Mouse (Mus musculus) left cerebral cortex, postnatal 36 days (tissue): ENCODE measurements at regions not wholly inside any gene's neighbourhood (a gene's known extent, or its start where the extent isn't known, plus 50 kb on each side); places are given as distances from the start of the nearest gene placed in this dataset.

Experiments
- DNase-seq, 2 experiments: peaks; one replicate each; pipeline ENCODE4 v3.0.0; 2021 to 2022; ENCODE audit warnings: low spot score in 2 of 2, mixed read lengths in 1 of 2
- intact Hi-C: fragments of 180-260 bp; cut with DNase I; formaldehyde crosslinking; loops from one replicate; pipeline ENCODE4 v1.15.1; 2025

- intact Hi-C loops: no loop called here
- DNase-seq: peak; percentile 65 to 67
These were observed 337.0 kb downstream of the Ptpru start for GRCm38 (mm10) chr4:131500928-131501650.

GRCm38 (mm10) chr4:131508154-131508553, 329.9 kb downstream of the Ptpru start:
- intact Hi-C loops: no loop called here
- peak; percentile 39 to 46 for DNase-seq

- intact Hi-C loops: loop anchor here (10.0 kb wide), 1 partner anchor 313 kb away; no protein-coding TSS in a partner anchor
- DNase-seq: no peak
These were observed 326.5 kb downstream of the Ptpru start for GRCm38 (mm10) chr4:131511586-131511985.

DNA sequence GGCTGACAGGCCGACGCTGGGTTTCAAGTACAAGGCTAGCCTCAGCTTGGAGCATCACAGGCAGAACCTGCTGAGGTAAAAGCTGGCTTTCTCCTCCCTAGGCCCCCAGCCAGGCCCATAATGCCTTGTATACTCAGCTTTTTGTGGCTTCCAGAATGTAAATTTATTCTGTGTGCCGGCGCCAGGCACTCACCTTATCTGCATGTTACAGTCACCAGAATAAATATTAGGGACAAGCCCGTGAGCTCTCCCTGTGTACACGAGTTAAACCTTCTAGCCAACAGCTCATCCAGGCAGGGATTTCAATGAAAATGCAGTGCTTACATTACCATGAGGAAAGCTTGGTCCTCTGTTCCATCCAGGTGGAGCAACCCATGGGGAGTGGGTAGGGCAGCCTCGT, 325.3 kb downstream of the Ptpru start:
- intact Hi-C loops: loop anchor here (10.0 kb wide), 1 partner anchor 312 kb away; no protein-coding TSS in a partner anchor
- DNase-seq: no peak

- DNase-seq: peak in 1 of 2 experiments; percentile 20
- intact Hi-C loops: no loop called here
These were observed 317.3 kb downstream of the Ptpru start for GRCm38 (mm10) chr4:131520636-131521306.

- intact Hi-C loops: no loop called here
- DNase-seq: peak; percentile 26 to 34
These were observed 316.8 kb downstream of the Ptpru start for GRCm38 (mm10) chr4:131521307-131521651.

DNA sequence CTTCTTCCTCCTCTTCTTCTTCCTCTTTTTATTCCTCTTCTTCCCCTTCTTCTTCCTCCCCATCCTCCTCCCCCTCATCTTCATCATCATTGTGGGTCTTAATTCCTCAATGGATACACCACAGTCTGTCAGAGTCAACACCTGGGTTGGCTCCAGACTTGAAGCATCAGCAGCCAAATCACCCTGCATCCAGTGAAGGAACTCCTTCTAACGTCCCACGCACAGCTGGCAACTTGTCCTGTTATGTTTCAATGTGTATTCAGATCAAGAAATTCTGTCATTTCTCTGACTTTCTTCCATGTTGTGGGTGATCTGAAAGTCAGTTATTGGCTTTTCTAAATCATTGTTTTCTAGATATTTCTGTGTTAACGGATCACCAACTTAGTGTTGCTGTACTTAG, 312.9 kb downstream of the Ptpru start:
- peak in 1 of 2 experiments; percentile 32 for DNase-seq
- intact Hi-C loops: no loop called here

DNA sequence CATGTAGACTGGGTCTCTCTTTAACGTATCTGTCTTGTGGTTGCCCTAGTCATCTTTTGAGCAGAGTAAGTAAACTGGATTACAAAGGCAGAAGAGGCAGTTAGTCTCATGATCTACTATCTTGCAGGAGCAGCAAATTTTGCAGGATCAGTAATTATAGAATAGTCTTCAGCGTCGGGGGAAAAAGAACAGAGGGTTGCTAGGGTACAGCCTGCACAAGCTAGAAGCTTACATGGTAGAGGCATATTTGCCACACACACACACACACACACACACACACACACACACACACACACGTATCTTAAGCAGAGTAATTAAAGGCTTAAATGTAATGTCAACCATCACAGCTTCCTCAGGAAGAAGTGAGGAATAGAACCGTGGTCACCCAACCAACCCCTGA, 307.6 kb downstream of the Ptpru start:
- intact Hi-C loops: no loop called here
- no peak for DNase-seq

DNA sequence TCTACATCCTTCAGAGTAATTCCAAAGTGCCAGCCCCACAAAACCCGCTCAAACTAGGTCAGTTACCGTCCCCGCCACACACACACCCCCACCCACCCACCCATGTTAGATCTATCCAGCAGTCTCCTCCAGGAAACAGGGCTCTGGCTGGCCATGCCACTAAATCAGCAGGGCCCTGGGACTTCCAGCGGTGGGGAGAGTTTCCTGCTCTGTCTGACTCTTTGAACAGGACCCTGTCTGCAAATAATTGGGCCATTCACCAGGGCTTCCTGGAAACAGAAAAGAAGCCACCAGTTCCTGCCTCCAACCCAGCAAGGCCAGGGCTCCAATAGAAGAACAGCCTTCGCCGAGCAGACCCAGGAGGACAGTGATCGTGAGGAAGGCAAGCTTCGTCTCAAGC, 307.1 kb downstream of the Ptpru start:
- intact Hi-C loops: no loop called here
- no peak for DNase-seq

DNA sequence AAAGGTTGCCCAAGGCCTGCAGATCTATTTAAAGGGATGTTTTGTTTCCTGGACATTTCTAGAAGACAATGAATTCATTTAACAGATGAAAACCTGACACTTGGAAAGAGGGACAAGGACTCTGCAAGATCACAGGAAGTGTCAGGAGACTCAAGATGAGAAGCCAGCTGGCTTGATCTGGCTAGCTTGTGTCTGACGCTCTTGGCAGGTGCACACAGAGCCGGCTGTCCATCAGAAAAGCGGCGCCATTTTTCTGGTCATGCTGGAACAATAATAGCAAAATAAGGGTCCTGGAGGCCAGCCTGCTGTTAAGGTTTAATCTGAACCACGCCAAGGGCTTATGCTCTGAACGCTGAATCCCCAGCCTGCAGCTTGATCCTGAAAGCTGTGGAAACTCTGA, 303.3 kb downstream of the Ptpru start:
- intact Hi-C loops: no loop called here
- no peak for DNase-seq

DNA sequence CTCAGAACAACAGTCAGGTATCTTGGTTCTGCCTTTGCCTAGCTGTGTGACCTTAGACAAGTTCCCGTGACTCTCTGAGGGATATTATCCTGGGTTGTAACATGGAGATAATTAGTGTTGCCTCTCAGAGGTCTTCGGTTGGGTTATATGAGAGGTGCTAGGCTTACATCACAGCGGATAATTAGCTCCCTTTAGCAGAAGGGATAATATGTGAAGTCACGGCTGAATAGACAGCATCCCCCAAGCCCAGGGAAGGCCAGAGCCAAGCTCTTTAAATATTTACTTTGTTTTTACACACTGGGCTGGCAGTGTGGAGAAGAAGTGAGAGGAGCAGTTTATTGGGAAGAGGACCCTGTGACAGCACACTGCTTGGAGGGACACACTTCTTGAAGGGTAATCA, 299.9 kb downstream of the Ptpru start:
- no peak for DNase-seq
- intact Hi-C loops: no loop called here

- intact Hi-C loops: no loop called here
- DNase-seq: no peak
These were observed 291.5 kb downstream of the Ptpru start for GRCm38 (mm10) chr4:131546422-131547200.

- peak in 1 of 2 experiments; percentile 11 for DNase-seq
- intact Hi-C loops: no loop called here
These were observed 288.5 kb downstream of the Ptpru start for GRCm38 (mm10) chr4:131549581-131549980.

DNA sequence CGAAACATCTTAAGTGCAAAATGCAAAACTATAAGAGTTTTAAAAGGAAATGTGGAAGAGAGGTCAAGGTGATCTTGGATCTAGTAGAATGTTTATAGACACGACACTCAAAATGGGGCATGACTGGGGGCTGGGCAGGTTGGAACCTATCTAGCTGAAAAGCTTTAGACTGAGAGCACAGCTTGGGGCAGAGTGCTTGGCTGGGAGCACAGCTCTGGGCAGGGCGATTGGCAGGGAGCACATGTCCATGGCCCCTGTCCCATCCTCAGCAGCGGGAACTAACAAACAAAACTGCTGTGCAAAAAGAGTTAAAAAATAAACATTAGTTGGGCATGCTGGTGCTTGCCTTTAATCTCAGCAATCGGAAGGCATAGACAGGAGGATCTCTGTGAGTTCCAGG, 279.6 kb downstream of the Ptpru start:
- DNase-seq: no peak
- intact Hi-C loops: no loop called here

- no peak for DNase-seq
- intact Hi-C loops: no loop called here
These were observed 274.2 kb downstream of the Ptpru start for GRCm38 (mm10) chr4:131563851-131564250.

- intact Hi-C loops: no loop called here
- DNase-seq: no peak
These were observed 272.9 kb downstream of the Ptpru start for GRCm38 (mm10) chr4:131565203-131565602.

GRCm38 (mm10) chr4:131567241-131567640, 270.8 kb downstream of the Ptpru start:
- intact Hi-C loops: no loop called here
- no peak for DNase-seq

DNA sequence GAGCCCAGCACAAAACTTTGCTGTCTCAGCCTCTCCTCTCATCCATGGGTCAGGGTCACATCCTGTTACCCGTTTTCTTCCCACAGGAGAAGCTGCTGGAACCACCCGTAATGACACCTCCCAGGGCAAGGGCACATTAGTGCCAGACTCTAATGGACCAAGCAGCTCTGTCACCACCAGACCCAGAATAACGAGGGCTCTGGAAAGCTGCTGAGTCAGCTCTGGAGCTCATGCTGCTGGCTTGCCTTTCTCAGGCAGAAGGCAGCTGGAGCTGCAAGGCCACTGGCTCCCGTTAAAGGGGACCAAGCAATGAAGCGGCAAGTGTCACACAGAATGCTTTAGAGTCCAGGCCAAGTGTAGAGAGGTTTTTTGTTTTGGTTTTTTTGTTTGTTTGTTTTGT, 268.9 kb downstream of the Ptpru start:
- intact Hi-C loops: no loop called here
- no peak for DNase-seq

DNA sequence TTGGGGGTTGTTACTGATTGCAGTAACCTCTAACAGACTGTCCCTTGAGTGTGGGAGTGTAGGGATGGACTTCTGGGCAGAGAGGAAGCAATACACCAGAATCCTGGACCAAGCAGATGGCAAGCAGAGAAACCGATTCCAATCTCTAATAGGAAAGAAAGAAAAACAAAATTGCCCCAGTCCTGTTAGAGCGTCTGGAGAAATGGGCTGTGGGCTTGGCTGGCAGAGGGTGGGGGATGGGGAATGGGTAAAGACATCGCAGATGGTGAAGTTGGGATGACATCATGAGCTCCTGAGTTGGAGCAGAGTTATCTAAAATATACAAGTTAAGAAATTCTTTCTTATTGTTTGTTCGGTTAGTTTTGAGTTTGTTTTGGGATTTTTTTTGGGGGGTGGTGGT, 260.5 kb downstream of the Ptpru start:
- DNase-seq: no peak
- intact Hi-C loops: no loop called here

DNA sequence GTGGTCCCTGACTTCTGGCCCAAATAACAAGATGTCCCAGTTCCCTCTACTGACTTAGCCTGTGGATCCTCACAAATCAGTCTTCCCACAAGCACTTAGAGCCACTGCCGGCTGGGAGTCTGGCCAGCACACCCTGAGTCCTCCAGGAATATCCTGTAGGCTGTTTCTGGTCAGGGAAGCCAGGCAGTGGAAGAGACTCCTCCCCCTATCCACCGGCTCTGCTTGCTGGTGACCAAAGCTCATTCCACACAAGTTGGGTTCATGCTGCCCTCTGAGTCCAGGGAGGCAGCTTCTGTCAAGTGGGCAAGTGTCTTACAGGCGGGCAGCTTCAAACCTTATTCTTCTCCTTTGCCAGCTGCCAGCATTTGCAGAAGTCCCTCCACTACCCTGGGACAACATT, 252.1 kb downstream of the Ptpru start:
- intact Hi-C loops: no loop called here
- no peak for DNase-seq

DNA sequence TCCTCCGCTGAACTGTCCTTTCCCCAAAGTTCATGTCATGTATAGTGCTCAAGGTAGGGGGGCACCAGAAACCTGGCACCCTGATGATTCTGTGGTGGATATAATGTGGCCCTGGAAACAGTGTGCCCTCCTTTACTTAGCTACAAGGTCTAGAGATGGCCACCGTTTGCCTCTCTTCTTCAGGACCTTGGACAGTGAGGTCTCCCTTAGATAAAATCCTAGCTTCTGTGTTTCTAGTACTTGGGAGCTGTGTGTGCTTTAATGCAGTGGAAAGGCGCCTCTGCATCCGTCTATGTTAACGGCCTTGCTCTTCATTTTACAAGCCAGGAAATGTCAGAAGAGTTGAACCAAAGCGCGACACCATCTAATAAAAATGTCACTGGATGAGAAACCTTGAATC, 250.6 kb downstream of the Ptpru start:
- intact Hi-C loops: no loop called here

More for the DNA sequence above, 250.6 kb downstream of the Ptpru start:
- DNase-seq: no peak
